Mouse (Mus musculus) cortical plate, adult 2 months (tissue): ENCODE results near the gene Rbm11. TPM values are rescaled to one million over a fixed set of nuclear protein-coding genes. Genes with fewer than 3 reads are reported as not detected.
A peak's percentile ranks its signal among the peaks of the same experiment; 100 is the strongest.

Experiments used
- H3K27ac ChIP-seq: fragments of 200-500 bp; 2 replicates; pipeline ENCODE4 v1.5.1; 2012; ENCODE audit warnings: low read length, control low read depth, inconsistent platforms; ENCODE audit not compliant: insufficient read depth
- H3K4me1 ChIP-seq: fragments of 200-500 bp; 2 replicates; pipeline ENCODE4 v1.6.1; 2011; ENCODE audit warnings: low read length; ENCODE audit not compliant: control insufficient read depth, insufficient read depth
- H3K4me3 ChIP-seq: fragments of 200-500 bp; 2 replicates; pipeline ENCODE4 v1.5.1; 2011; ENCODE audit warnings: mild to moderate bottlenecking, low read length, control low read depth; ENCODE audit not compliant: insufficient read depth
- CTCF ChIP-seq: fragments of 200-500 bp; IDR thresholded peaks from 2 replicates; pipeline ENCODE4 v1.5.1; 2011; ENCODE audit warnings: mild to moderate bottlenecking, control low read depth, low read length; ENCODE audit not compliant: insufficient read depth; ENCODE audit errors: extremely low read depth
- POLR2A ChIP-seq: fragments of 200-500 bp; IDR thresholded peaks from 2 replicates; pipeline ENCODE4 v1.6.1; 2011; ENCODE audit warnings: mild to moderate bottlenecking, low read length, control low read depth; ENCODE audit not compliant: insufficient read depth; ENCODE audit errors: extremely low read depth
- polyA plus RNA-seq: library from polyadenylated mRNA; depleted of rRNA; stranded (reverse); fragments of >200 nt; gene quantifications from 2 replicates; pipeline ENCODE4 v1.2.3, GENCODE M21; 2012; rRNA removed

Rbm11 gene
- polyA plus RNA-seq, 1 experiment, result 4.8 TPM

- TF ChIP-seq CTCF, result peak; percentile 28
- TF ChIP-seq POLR2A, result no peak
- no peak overlapping the region for H3K27ac ChIP-seq
- no peaks in the 10 kb centered on the region for H3K4me1 ChIP-seq
- no peak overlapping the region for H3K4me3 ChIP-seq
These were observed 35.2 kb downstream of the Rbm11 start for GRCm38 (mm10) chr16:75627862-75628261.

Other genes starting within 250 kb of the Rbm11 start
- not detected in 2 replicates for gene Lipi, start 6.8 kb upstream of the Rbm11 start, polyA plus RNA-seq
- 16.7 and 16.9 TPM in 2 replicates for gene Hspa13, start 174.3 kb downstream of the Rbm11 start, polyA plus RNA-seq